Mouse (Mus musculus) heart, embryonic 11.5 days (tissue): ENCODE measurements around the gene Prdm11. TPM values are rescaled to one million over a fixed set of nuclear protein-coding genes. Genes with fewer than 3 reads are reported as not detected.
A peak's percentile ranks its signal among the peaks of the same experiment; 100 is the strongest.

Experiments used
- ATAC-seq: fragments of 200-750 bp; cut with Nextera tagmentation; replicated peaks from 2 replicates; pipeline ENCODE4 v1.8.0; 2017; ENCODE audit warnings: moderate library complexity; ENCODE audit not compliant: insufficient number of reproducible peaks, low FRiP score, low TSS enrichment
- H3K27ac ChIP-seq: fragments of 300-500 bp; sonication (generic); 2 replicates; pipeline ENCODE4 v1.5.1; 2014; ENCODE audit warnings: mild to moderate bottlenecking, low read depth, low read length
- H3K27me3 ChIP-seq: fragments of 300-500 bp; sonication (generic); 2 replicates; pipeline ENCODE4 v1.6.1; 2014; ENCODE audit warnings: mild to moderate bottlenecking, low read length, mixed read lengths; ENCODE audit not compliant: control insufficient read depth, insufficient read depth
- H3K36me3 ChIP-seq: fragments of 300-500 bp; sonication (generic); 2 replicates; pipeline ENCODE4 v1.6.1; 2014; ENCODE audit warnings: mild to moderate bottlenecking, low read length, moderate library complexity, mixed read lengths; ENCODE audit not compliant: control insufficient read depth, insufficient read depth
- H3K4me1 ChIP-seq: fragments of 300-500 bp; sonication (generic); 2 replicates; pipeline ENCODE4 v1.6.1; 2014; ENCODE audit warnings: low read length; ENCODE audit not compliant: control insufficient read depth, insufficient read depth
- H3K4me2 ChIP-seq: fragments of 300-500 bp; sonication (generic); 2 replicates; pipeline ENCODE4 v1.6.1; 2014; ENCODE audit warnings: mild to moderate bottlenecking, moderate library complexity
- H3K4me3 ChIP-seq: fragments of 300-500 bp; sonication (generic); 2 replicates; pipeline ENCODE4 v1.5.1; 2014; ENCODE audit warnings: low read depth, low read length
- H3K9ac ChIP-seq: fragments of 300-500 bp; sonication (generic); 2 replicates; pipeline ENCODE4 v1.6.1; 2014; ENCODE audit warnings: mild to moderate bottlenecking, low read depth, low read length, moderate library complexity
- H3K9me3 ChIP-seq: fragments of 300-500 bp; sonication (generic); replicated peaks from 2 replicates; pipeline ENCODE4 v1.6.1; 2016; ENCODE audit warnings: low read length; ENCODE audit not compliant: control insufficient read depth
- WGBS: fragments of 180-500 bp; shearing (Covaris S2); extraction: QIAGEN DNeasy Blood & Tissue Kit; methylation state at CpG from one replicate; pipeline ENCODE4 v1.1.7; 2014; ENCODE audit not compliant: insufficient replicate concordance; 5-methylcytosine and 5-hydroxymethylcytosine counted together
- polyA plus RNA-seq: library from polyadenylated mRNA; unstranded; fragments of >200 nt; fragmentation: Nextera tagmentation; extraction: Ambion mirVana; gene quantifications from 2 replicates; pipeline ENCODE4 v1.2.1, GENCODE M21; 2014

Prdm11 gene
- polyA plus RNA-seq, 1 experiment from 2014 or later, result 3.3 TPM

- no peak overlapping the region for H3K27ac ChIP-seq
- no peak for ATAC-seq
- no peaks in the 10 kb centered on the region for H3K4me1 ChIP-seq
- H3K9me3 ChIP-seq, result no peaks in the 10 kb centered on the region
- H3K27me3 ChIP-seq, result no peaks in the 10 kb centered on the region
- 94% methylated on average over 20 of the region's 20 CpGs for WGBS
- H3K9ac ChIP-seq, result no peak overlapping the region
- H3K4me3 ChIP-seq, result no peak overlapping the region
- no peak overlapping the region for H3K4me2 ChIP-seq
- peaks cover 24% of the 10 kb centered on the region for H3K36me3 ChIP-seq
Measured at GRCm38 (mm10) chr2:92973646-92974045, 72.3 kb downstream of the Prdm11 start.

DNA sequence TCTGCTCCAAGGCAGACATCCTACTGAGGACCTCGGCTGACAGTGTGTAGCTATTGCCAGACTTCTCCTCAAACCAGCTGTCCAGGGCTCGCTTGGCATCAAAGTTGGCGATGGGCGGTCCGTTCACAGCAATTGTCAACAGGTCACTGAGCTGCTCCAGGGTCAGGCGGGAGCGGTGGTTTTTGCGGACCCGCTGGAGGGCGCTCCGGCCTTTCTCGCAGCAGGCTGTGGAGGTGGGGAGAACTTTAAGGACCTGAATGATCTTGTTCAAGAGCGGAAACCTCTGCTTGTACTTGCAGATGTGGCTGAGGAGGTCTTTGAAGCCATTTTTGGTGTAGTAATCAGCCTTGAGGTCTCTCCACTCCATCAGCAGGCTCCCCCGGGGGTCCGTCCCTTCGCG is 73.9 kb downstream of the Prdm11 start:
- no peak overlapping the region for H3K4me3 ChIP-seq
- H3K4me1 ChIP-seq, result peaks cover 10% of the 10 kb centered on the region; the same call in 1 of the 2 replicates
- H3K27ac ChIP-seq, result no peak overlapping the region
- WGBS, result 89% methylated on average over 17 of the region's 17 CpGs
- H3K9ac ChIP-seq, result no peak overlapping the region
- H3K27me3 ChIP-seq, result no peaks in the 10 kb centered on the region
- no peak overlapping the region for H3K4me2 ChIP-seq
- no peaks in the 10 kb centered on the region for H3K9me3 ChIP-seq
- ATAC-seq, result no peak
- H3K36me3 ChIP-seq, result peaks cover 24% of the 10 kb centered on the region

DNA sequence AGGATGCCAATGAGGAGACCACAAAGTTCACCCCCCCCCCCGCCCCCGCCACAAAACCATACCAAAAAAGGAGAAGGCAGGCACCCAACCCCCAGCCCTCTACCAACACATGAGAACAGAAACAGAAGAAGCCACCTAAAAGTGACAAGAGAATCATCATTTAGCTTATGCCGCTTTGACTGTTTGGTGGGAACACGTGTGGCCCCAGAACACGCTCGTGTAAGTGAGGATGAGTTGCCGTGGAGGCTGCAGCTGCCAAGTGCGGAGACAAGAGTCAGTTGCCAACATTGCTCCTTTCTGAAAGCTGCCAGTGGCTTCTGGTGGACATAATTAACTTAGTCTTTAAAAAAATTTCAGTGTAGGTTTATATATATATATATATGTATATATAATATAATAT is 74.4 kb downstream of the Prdm11 start:
- Histone ChIP-seq H3K27ac (no peak overlapping the region), H3K36me3 (peaks cover 24% of the 10 kb centered on the region), H3K9ac (no peak overlapping the region), H3K27me3 (no peaks in the 10 kb centered on the region), H3K9me3 (no peaks in the 10 kb centered on the region), H3K4me2 (no peak overlapping the region), H3K4me1 (peaks cover 15% of the 10 kb centered on the region; the same call in 1 of the 2 replicates), H3K4me3 (no peak overlapping the region)
- WGBS, result 93% methylated on average over 8 of the region's 8 CpGs
- no peak for ATAC-seq

DNA sequence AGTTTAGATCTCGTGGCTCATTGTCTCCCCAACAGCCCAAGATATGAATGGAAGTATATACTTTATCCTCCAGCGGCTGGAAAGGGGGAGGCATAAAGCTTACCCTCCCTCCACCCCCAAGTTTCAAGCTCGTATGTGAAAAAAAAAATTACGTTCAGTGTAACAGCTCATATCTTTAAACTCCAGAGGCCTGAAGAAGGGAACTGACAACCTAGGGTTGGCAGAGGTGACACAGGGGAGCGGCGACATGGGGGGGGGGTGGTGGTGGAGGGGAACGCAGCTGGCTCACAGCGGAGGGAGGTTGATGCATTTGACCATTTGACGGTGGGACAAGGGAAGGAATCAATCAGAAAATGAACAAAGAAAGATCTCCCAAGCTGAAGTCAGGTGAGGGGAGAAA is 74.9 kb downstream of the Prdm11 start:
- H3K4me3 ChIP-seq, result no peak overlapping the region
- 79% methylated on average over 9 of the region's 9 CpGs for WGBS
- no peak for ATAC-seq
- H3K4me2 ChIP-seq, result no peak overlapping the region
- H3K36me3 ChIP-seq, result peaks cover 24% of the 10 kb centered on the region
- no peak overlapping the region for H3K27ac ChIP-seq
- H3K27me3 ChIP-seq, result no peaks in the 10 kb centered on the region
- H3K9ac ChIP-seq, result no peak overlapping the region
- no peaks in the 10 kb centered on the region for H3K9me3 ChIP-seq
- peaks cover 16% of the 10 kb centered on the region; the same call in 1 of the 2 replicates for H3K4me1 ChIP-seq

DNA sequence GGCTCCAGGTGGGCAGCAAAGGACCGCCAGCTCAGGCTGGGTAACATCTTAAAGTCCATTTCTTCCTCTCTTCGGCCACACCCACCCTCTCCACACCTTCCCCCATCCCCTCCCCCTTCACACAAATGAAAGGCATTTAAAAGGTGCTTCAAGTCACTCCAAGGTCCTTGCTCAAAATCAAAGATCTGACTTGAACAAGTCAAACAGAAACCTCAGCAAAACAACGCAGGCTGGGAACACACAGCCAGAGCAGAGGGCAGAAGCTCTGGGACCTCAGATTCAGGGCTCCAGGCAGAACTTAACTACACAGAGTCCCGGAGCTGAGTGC is 78.2 kb downstream of the Prdm11 start:
- 45% methylated on average over 4 of the region's 4 CpGs for WGBS
- H3K4me1 ChIP-seq, result peaks cover 16% of the 10 kb centered on the region; the same call in 1 of the 2 replicates
- H3K36me3 ChIP-seq, result peaks cover 6% of the 10 kb centered on the region
- ATAC-seq, result no peak
- no peak overlapping the region for H3K4me2 ChIP-seq
- no peaks in the 10 kb centered on the region for H3K9me3 ChIP-seq
- H3K9ac ChIP-seq, result 0 out of 2 replicates have a peak overlapping the region, but pooled peaks have one; percentile 22
- no peak overlapping the region for H3K4me3 ChIP-seq
- H3K27ac ChIP-seq, result no peak overlapping the region
- H3K27me3 ChIP-seq, result no peaks in the 10 kb centered on the region

- Histone ChIP-seq H3K4me2 (peak overlapping the region; percentile 6; the same call in 1 of the 2 replicates), H3K27ac (no peak overlapping the region), H3K4me1 (peaks cover 16% of the 10 kb centered on the region; the same call in 1 of the 2 replicates), H3K36me3 (peaks cover under 1% of the 10 kb centered on the region; the same call in 1 of the 2 replicates), H3K9ac (no peak overlapping the region), H3K9me3 (no peaks in the 10 kb centered on the region), H3K27me3 (no peaks in the 10 kb centered on the region), H3K4me3 (no peak overlapping the region)
- 22% methylated on average over 10 of the region's 10 CpGs for WGBS
- ATAC-seq, result no peak; the same call in 1 of the 2 replicates
Measured at GRCm38 (mm10) chr2:92967032-92967838, 78.7 kb downstream of the Prdm11 start.

DNA sequence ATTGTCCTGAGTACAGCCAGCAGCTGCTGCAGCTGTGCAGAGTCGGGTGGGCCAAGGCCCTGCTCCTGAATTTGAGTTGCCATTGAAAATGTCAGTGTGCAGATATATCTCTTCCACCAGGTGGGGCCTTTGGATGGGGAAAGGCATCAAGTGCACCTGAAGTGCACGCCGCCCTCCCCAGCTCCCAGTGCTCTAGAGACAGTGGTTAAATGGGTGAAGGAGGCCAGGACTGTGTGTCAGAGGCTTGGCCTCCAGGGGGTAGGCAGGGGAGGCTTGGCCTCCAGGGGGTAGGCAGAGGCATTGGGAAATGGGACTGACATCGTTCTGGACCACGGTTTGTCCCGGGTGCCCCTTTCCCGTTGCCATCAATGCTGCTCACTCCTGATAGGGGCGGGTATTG is 79.7 kb downstream of the Prdm11 start:
- peaks cover 16% of the 10 kb centered on the region; the same call in 1 of the 2 replicates for H3K4me1 ChIP-seq
- no peaks in the 10 kb centered on the region for H3K27me3 ChIP-seq
- no peak overlapping the region for H3K4me2 ChIP-seq
- WGBS, result 54% methylated on average over 8 of the region's 8 CpGs
- no peaks in the 10 kb centered on the region for H3K9me3 ChIP-seq
- no peak for ATAC-seq
- H3K36me3 ChIP-seq, result no peaks in the 10 kb centered on the region
- no peak overlapping the region for H3K27ac ChIP-seq
- H3K4me3 ChIP-seq, result no peak overlapping the region
- no peak overlapping the region for H3K9ac ChIP-seq

DNA sequence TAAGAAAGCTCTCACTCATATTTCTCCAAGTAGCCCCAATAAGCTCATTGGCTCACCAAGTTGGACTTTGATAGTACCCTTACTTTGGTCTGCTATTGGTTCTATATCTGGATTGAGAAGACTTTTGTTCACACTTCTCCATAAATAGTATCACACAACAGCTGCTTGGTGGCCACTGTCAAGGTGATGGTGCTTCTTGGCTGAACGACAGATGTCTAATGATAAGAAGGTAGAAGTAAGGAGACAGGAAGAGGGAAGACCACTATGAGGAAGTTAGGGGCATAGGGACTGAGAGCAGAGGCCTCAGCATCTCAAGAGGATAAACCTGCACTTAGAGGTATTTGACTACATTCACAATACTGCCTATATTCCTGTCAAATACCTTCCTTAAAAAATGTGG is 81.6 kb downstream of the Prdm11 start:
- no peak for ATAC-seq
- WGBS, result 62% methylated on average over 1 of the region's 1 CpGs
- no peaks in the 10 kb centered on the region for H3K36me3 ChIP-seq
- H3K4me3 ChIP-seq, result no peak overlapping the region
- H3K9ac ChIP-seq, result no peak overlapping the region
- peaks cover 16% of the 10 kb centered on the region; the same call in 1 of the 2 replicates for H3K4me1 ChIP-seq
- H3K27me3 ChIP-seq, result no peaks in the 10 kb centered on the region
- no peaks in the 10 kb centered on the region for H3K9me3 ChIP-seq
- no peak overlapping the region for H3K4me2 ChIP-seq
- no peak overlapping the region for H3K27ac ChIP-seq

DNA sequence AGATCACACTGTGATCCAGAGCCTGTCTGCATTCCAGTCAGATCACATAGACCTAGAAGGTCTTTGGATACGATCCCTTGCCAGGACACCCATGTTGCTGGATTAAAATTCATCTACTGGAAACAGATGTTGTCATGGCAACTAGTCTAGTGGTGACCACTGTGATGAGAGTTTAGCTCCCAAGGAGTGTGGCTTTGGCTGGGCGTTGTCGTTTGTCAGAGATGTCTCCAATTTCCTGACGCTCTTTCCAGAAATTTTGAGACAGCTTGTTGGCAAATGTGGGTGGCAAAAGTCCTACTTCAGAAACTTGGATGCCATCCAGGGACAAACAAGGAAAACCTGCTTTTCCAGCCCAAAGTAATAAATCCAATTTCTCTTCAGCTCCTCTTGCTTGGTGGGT is 87.3 kb downstream of the Prdm11 start:
- no peak overlapping the region for H3K27ac ChIP-seq
- WGBS, result 88% methylated on average over 4 of the region's 4 CpGs
- H3K36me3 ChIP-seq, result no peaks in the 10 kb centered on the region
- no peaks in the 10 kb centered on the region for H3K4me1 ChIP-seq
- H3K9me3 ChIP-seq, result no peaks in the 10 kb centered on the region; the same call in 1 of the 2 replicates
- no peak overlapping the region for H3K4me2 ChIP-seq
- H3K27me3 ChIP-seq, result no peaks in the 10 kb centered on the region
- ATAC-seq, result no peak
- H3K4me3 ChIP-seq, result no peak overlapping the region
- no peak overlapping the region for H3K9ac ChIP-seq
